Mouse (Mus musculus): ENCODE results near the gene Gipc3. TPM values are rescaled to one million over a fixed set of nuclear protein-coding genes. Genes with fewer than 3 reads are reported as not detected.

The Gipc3 gene
- polyA plus RNA-seq, 1 experiment from 2014 or later: not detected

DNA sequence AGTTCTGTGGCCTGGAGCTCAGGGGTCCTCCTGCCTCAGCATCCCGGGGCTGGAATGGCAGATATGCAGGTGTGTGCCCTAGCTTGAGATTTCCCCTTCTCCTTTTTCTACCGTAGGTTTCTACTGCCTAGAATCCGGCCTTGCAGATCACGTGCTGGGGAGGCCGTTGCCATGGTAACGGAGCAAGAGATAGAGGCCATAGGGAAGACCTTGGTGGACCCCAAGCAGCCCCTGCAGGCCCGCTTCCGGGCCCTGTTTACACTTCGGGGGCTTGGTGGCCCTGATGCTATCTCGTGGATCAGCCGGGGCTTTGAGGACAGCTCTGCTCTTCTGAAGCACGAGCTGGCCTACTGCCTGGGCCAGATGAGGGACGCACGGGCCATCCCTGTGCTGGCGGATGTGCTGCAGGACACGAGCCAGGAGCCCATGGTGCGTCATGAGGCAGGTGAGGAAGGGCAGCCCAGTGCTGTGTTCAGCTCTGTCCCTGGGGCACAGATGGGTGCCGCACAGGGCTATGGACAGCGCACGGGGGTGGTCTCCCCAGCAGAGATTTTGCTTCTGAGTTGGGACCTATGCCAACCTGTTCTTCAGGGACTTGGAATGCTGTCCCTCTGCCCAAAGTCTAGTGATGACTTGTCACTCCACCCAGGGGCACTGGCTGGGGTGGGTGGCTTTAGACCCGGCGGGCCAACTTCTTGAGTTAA lies 42.7 kb upstream of the Gipc3 start:
- Histone ChIP-seq H3K4me3 (ENCODE audit: low read depth, low read length) (no peak overlapping the region), H3K27ac (replicated peaks; ENCODE audit: low read depth, low read length) (no peak overlapping the region), H3K4me1 (ENCODE audit: control insufficient read depth, insufficient read depth, low read length) (peaks cover 6% of the 10 kb centered on the region), H3K9me3 (ENCODE audit: control insufficient read depth, low read length) (no peaks in the 10 kb centered on the region), H3K36me3 (ENCODE audit: control insufficient read depth, insufficient read depth, low read length) (peaks cover 19% of the 10 kb centered on the region; the same call in 1 of the 2 replicates), H3K4me2 (ENCODE audit: low read depth, severe bottlenecking) (peak overlapping the region; percentile 91; the same call in 1 of the 2 replicates), H3K27me3 (ENCODE audit: control insufficient read depth, insufficient read depth, low read length) (no peaks in the 10 kb centered on the region), H3K9ac (ENCODE audit: low read length) (no peak overlapping the region)
- DNase-seq (ENCODE audit: low spot score) (no peak), ATAC-seq (ENCODE audit: insufficient number of reproducible peaks, low FRiP score, low TSS enrichment, low read depth) (no peak)
- WGBS: 87% methylated on average over 22 of the region's 22 CpGs

DNA sequence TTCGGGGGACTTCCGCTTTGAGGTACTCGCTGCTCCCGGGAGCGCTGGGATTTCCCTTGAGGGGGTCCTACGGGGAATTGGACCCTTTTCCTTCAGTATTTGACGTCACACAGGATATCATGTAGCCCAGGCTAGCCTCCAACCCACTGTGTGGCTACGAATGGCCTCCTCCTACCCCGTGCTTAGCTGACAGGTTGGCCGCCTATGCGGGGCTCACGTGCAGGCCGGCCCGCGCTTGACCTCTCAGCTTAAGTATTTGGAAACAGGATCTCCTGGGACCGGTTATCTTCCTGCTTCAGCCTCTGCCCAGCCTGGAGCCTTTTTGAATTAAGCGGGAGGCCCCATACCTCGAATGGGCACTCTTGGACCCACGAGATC lies 41.5 kb upstream of the Gipc3 start:
- peaks cover 6% of the 10 kb centered on the region for H3K4me1 ChIP-seq (ENCODE audit: control insufficient read depth, insufficient read depth, low read length)
- no peaks in the 10 kb centered on the region for H3K9me3 ChIP-seq (ENCODE audit: control insufficient read depth, low read length)
- H3K4me3 ChIP-seq (ENCODE audit: low read depth, low read length): peak overlapping the region; percentile 82
- peak overlapping the region; percentile 91 for H3K4me2 ChIP-seq (ENCODE audit: low read depth, severe bottlenecking)
- DNase-seq (ENCODE audit: low spot score): no peak
- H3K36me3 ChIP-seq (ENCODE audit: control insufficient read depth, insufficient read depth, low read length): peaks cover 17% of the 10 kb centered on the region; the same call in 1 of the 2 replicates
- 2% methylated on average over 19 of the region's 19 CpGs for WGBS
- peak overlapping the region; percentile 71 for H3K27ac ChIP-seq (replicated peaks; ENCODE audit: low read depth, low read length)
- no peaks in the 10 kb centered on the region for H3K27me3 ChIP-seq (ENCODE audit: control insufficient read depth, insufficient read depth, low read length)
- ATAC-seq (ENCODE audit: insufficient number of reproducible peaks, low FRiP score, low TSS enrichment, low read depth): peak; percentile 15; the same call in 1 of the 2 replicates
- H3K9ac ChIP-seq (ENCODE audit: low read length): peak overlapping the region; percentile 76

GRCm38 (mm10) chr10:81383802-81384604 lies 40.9 kb upstream of the Gipc3 start, which contains the start of the genes Dohh and Gm48551:
TSS of gene Dohh (plus strand) at chr10:81384428.
TSS of gene Gm48551 (plus strand) at chr10:81384466.
- H3K9me3 ChIP-seq (ENCODE audit: control insufficient read depth, low read length): no peaks in the 10 kb centered on the region
- peaks cover 17% of the 10 kb centered on the region; the same call in 1 of the 2 replicates for H3K36me3 ChIP-seq (ENCODE audit: control insufficient read depth, insufficient read depth, low read length)
- WGBS: 5% methylated on average over 50 of the region's 54 CpGs
- no peaks in the 10 kb centered on the region for H3K27me3 ChIP-seq (ENCODE audit: control insufficient read depth, insufficient read depth, low read length)
- peak within 1 kb of the TSS; percentile 82 for H3K4me3 ChIP-seq (ENCODE audit: low read depth, low read length)
- H3K9ac ChIP-seq (ENCODE audit: low read length): peak within 1 kb of the TSS; percentile 76
- ATAC-seq (ENCODE audit: insufficient number of reproducible peaks, low FRiP score, low TSS enrichment, low read depth): peak; percentile 87
- H3K4me1 ChIP-seq (ENCODE audit: control insufficient read depth, insufficient read depth, low read length): peaks cover 6% of the 10 kb centered on the region
- DNase-seq (ENCODE audit: low spot score): peak; percentile 99
- H3K27ac ChIP-seq (replicated peaks; ENCODE audit: low read depth, low read length): peak within 1 kb of the TSS; percentile 71
- peak within 1 kb of the TSS; percentile 91 for H3K4me2 ChIP-seq (ENCODE audit: low read depth, severe bottlenecking)

GRCm38 (mm10) chr10:81382039-81382438 lies 39.0 kb upstream of the Gipc3 start:
- H3K27ac ChIP-seq (replicated peaks; ENCODE audit: low read depth, low read length): no peak overlapping the region
- no peak for ATAC-seq (ENCODE audit: insufficient number of reproducible peaks, low FRiP score, low TSS enrichment, low read depth)

GRCm38 (mm10) chr10:81379809-81380378 lies 36.8 kb upstream of the Gipc3 start:
- Histone ChIP-seq H3K27ac (replicated peaks; ENCODE audit: low read depth, low read length) (no peak overlapping the region), H3K4me2 (ENCODE audit: low read depth, severe bottlenecking) (no peak overlapping the region), H3K4me1 (ENCODE audit: control insufficient read depth, insufficient read depth, low read length) (peaks cover 13% of the 10 kb centered on the region), H3K9ac (ENCODE audit: low read length) (no peak overlapping the region), H3K36me3 (ENCODE audit: control insufficient read depth, insufficient read depth, low read length) (0 out of 2 replicates have a peak, but pooled peaks cover 3% of the 10 kb centered on the region), H3K9me3 (ENCODE audit: control insufficient read depth, low read length) (no peaks in the 10 kb centered on the region), H3K4me3 (ENCODE audit: low read depth, low read length) (no peak overlapping the region), H3K27me3 (ENCODE audit: control insufficient read depth, insufficient read depth, low read length) (no peaks in the 10 kb centered on the region)
- DNase-seq (ENCODE audit: low spot score) (no peak), ATAC-seq (ENCODE audit: insufficient number of reproducible peaks, low FRiP score, low TSS enrichment, low read depth) (no peak)
- WGBS: 92% methylated on average over 6 of the region's 6 CpGs

More at GRCm38 (mm10) chr10:81382039-81382438, 39.0 kb upstream of the Gipc3 start:
- Histone ChIP-seq H3K4me1 (ENCODE audit: control insufficient read depth, insufficient read depth, low read length) (peaks cover 10% of the 10 kb centered on the region), H3K4me2 (ENCODE audit: low read depth, severe bottlenecking) (no peak overlapping the region), H3K9me3 (ENCODE audit: control insufficient read depth, low read length) (no peaks in the 10 kb centered on the region), H3K4me3 (ENCODE audit: low read depth, low read length) (no peak overlapping the region), H3K9ac (ENCODE audit: low read length) (no peak overlapping the region), H3K27me3 (ENCODE audit: control insufficient read depth, insufficient read depth, low read length) (no peaks in the 10 kb centered on the region), H3K36me3 (ENCODE audit: control insufficient read depth, insufficient read depth, low read length) (peaks cover 11% of the 10 kb centered on the region; the same call in 1 of the 2 replicates)
- no peak for DNase-seq (ENCODE audit: low spot score)
- WGBS: 90% methylated on average over 5 of the region's 5 CpGs

DNA sequence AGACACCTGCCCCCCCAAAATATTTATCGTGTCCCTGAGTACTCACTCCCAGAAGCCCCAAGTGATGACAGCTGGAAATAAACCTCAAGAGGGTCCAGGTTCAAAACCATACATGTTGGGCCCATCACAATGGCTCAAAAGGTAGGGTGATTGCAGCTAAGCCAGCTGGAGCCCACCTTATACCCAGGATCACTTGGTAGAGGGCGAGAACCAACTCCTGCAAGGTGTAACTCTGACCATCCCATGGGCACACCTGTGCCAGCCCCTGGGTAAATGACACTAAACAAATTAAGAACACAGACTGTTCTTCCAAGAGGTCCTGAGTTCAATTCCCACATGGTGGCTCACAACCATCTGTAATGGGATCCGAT lies 36.1 kb upstream of the Gipc3 start:
- Histone ChIP-seq H3K27ac (replicated peaks; ENCODE audit: low read depth, low read length) (peak overlapping the region; percentile 37; the same call in 1 of the 2 replicates), H3K9me3 (ENCODE audit: control insufficient read depth, low read length) (no peaks in the 10 kb centered on the region), H3K9ac (ENCODE audit: low read length) (peak overlapping the region; percentile 58), H3K4me3 (ENCODE audit: low read depth, low read length) (peak overlapping the region; percentile 65), H3K27me3 (ENCODE audit: control insufficient read depth, insufficient read depth, low read length) (no peaks in the 10 kb centered on the region), H3K4me1 (ENCODE audit: control insufficient read depth, insufficient read depth, low read length) (peaks cover 13% of the 10 kb centered on the region), H3K36me3 (ENCODE audit: control insufficient read depth, insufficient read depth, low read length) (0 out of 2 replicates have a peak, but pooled peaks cover 3% of the 10 kb centered on the region), H3K4me2 (ENCODE audit: low read depth, severe bottlenecking) (peak overlapping the region; percentile 49)
- no peak for DNase-seq (ENCODE audit: low spot score)
- no peak for ATAC-seq (ENCODE audit: insufficient number of reproducible peaks, low FRiP score, low TSS enrichment, low read depth)
- WGBS: 60% methylated on average over 3 of the region's 3 CpGs

GRCm38 (mm10) chr10:81378553-81379182 lies 35.6 kb upstream of the Gipc3 start:
- Histone ChIP-seq H3K4me2 (ENCODE audit: low read depth, severe bottlenecking) (peak overlapping the region; percentile 82), H3K27ac (replicated peaks; ENCODE audit: low read depth, low read length) (peak overlapping the region; percentile 37; the same call in 1 of the 2 replicates), H3K9ac (ENCODE audit: low read length) (peak overlapping the region; percentile 58), H3K4me1 (ENCODE audit: control insufficient read depth, insufficient read depth, low read length) (peaks cover 13% of the 10 kb centered on the region), H3K27me3 (ENCODE audit: control insufficient read depth, insufficient read depth, low read length) (no peaks in the 10 kb centered on the region), H3K36me3 (ENCODE audit: control insufficient read depth, insufficient read depth, low read length) (0 out of 2 replicates have a peak, but pooled peaks cover 4% of the 10 kb centered on the region), H3K9me3 (ENCODE audit: control insufficient read depth, low read length) (no peaks in the 10 kb centered on the region), H3K4me3 (ENCODE audit: low read depth, low read length) (peak overlapping the region; percentile 65)
- WGBS: under 1% methylated on average over 46 of the region's 46 CpGs
- DNase-seq (ENCODE audit: low spot score) (peak; percentile 100), ATAC-seq (ENCODE audit: insufficient number of reproducible peaks, low FRiP score, low TSS enrichment, low read depth) (peak; percentile 97)
